Comparison of ENCODE assay signal across 24 mouse cellular contexts in the genomic region with DNA sequence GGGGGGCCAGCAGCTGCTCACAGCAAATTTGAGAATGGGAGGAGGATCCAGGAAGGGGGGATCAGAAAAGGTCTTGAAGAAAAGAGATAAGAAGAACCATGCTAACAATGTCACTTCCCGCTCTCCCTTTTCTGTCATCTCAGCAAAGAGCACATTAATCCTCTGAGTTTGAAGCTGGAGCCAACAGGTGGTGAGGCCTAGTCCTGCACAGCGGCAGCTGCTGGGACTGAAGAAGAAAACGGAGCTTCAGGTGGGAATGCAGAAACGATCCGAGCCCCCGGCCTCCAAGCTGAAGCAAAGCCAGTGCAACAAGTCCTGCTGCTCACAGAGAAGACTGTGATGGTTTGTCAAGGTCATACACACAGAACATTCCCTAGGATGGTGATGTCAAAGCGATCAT. TPM values are rescaled to one million over a fixed set of nuclear protein-coding genes. Genes with fewer than 3 reads are reported as not detected.
"Had no signal": no experiment of that assay in that cellular context is flagged by ENCODE, and none has a peak within 500 bp of the region (broad histone marks: within the 10 kb centered on the region; RNA-seq: fewer than 3 reads in every experiment).

No protein-coding gene starts in this region.

- H3K9me3 ChIP-seq: heart, embryonic 10.5 days; heart, embryonic 12.5 days; hindbrain, embryonic 10.5 days; hindbrain, embryonic 12.5 days; intestine, embryonic 15.5 days; limb, embryonic 13.5 days had no signal

- H3K36me3 ChIP-seq: heart, embryonic 10.5 days; heart, embryonic 12.5 days; hindbrain, embryonic 10.5 days; hindbrain, embryonic 12.5 days; intestine, embryonic 15.5 days; limb, embryonic 13.5 days had no signal

- H3K27ac ChIP-seq: gastrocnemius, adult 2 months; heart, embryonic 10.5 days; hindbrain, embryonic 10.5 days; hindbrain, embryonic 12.5 days; hindbrain, embryonic 14.5 days; intestine, embryonic 15.5 days; layer of hippocampus, adult 2 months; left cerebral cortex, adult 2 months; limb, embryonic 13.5 days had no signal

- H3K27me3 ChIP-seq: heart, embryonic 12.5 days; hindbrain, embryonic 12.5 days; intestine, embryonic 15.5 days; limb, embryonic 13.5 days had no signal

- DNase-seq: gastrocnemius, adult 2 months; gastrocnemius, postnatal 10 days; gastrocnemius, postnatal 25 days; heart, adult 18-20 months; heart, postnatal 10 days; heart, postnatal 4 days; kidney, adult 18-20 months; kidney, adult 8-10 months; kidney, postnatal 25 days; kidney, postnatal 4 days; liver had no signal

- H3K4me1 ChIP-seq: hindbrain, embryonic 10.5 days; hindbrain, embryonic 12.5 days; intestine, embryonic 15.5 days had no signal

- H3K4me2 ChIP-seq: heart, embryonic 12.5 days; hindbrain, embryonic 12.5 days; hindbrain, embryonic 14.5 days; intestine, embryonic 15.5 days; limb, embryonic 13.5 days; liver, embryonic 11.5 days had no signal

- H3K9ac ChIP-seq: heart, embryonic 12.5 days; hindbrain, embryonic 12.5 days; hindbrain, embryonic 14.5 days; intestine, embryonic 15.5 days; limb, embryonic 13.5 days had no signal

- H3K4me3 ChIP-seq: gastrocnemius, adult 2 months; heart, embryonic 10.5 days; heart, embryonic 12.5 days; hindbrain, embryonic 10.5 days; hindbrain, embryonic 12.5 days; intestine, embryonic 15.5 days; layer of hippocampus, adult 2 months; left cerebral cortex, adult 2 months; limb, embryonic 13.5 days had no signal

- ATAC-seq: hindbrain, embryonic 16.5 days; inflammation-experienced regulatory T-cells, adult 6 months; intestine, embryonic 15.5 days; intestine, postnatal 0 days had no signal

RNA-seq across cellular contexts. Expression of a gene that starts 34.3 kb away (rescaled TPM):
- polyA plus RNA-seq: inflammation-experienced regulatory T-cells, adult 6 months; liver, embryonic 11.5 days had no signal
